16 mouse cellular contexts compared by ENCODE assay signal in the genomic region with DNA sequence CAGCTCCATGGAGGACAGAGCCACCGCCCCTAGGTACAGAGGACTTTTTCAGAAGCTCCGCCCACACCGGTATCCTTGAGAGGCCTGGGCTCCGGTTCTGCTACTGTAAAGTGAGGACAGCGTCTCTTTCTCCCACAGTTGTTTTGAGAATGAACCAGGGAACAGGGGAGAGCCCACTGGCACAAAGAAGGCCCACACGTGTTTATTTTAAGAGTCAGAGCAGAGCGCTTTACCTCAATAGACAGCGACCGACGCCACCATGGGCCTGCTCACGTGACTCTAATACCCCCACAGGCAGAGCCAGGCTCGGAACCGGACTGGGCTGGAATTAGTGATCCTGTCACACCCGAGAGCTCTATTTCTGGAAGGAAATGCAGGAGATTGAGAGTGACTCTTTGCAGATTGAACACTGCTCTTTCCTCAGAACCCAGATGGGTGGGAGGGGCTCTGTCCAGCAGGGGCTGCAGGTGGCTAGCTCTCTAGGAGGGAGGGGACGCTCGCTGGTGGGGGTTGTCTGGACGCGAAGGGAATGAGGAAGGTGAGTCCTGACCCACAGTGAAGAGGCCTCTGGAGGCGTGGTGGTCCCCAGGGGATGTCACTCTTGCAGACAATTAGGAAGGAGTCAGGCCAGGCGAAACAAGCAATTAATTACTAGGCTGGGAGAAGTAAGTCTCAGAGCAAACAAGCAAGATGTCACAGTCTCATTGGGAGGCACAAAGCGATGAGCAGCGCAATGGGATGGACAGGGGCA.
DNase-seq lines count a peak whose midpoint lies in the region; ATAC-seq lines count a peak whose summit lies in the region.
"Had no signal": no experiment of that assay in that cellular context is flagged by ENCODE, and none has a peak within 500 bp of the region (broad histone marks: within the 10 kb centered on the region; RNA-seq: fewer than 3 reads in every experiment).

No protein-coding gene starts in this region.

- H3K36me3 ChIP-seq in hindbrain, embryonic 11.5 days (ENCODE audit: control insufficient read depth, insufficient read depth, low read length) = no peaks in the 10 kb centered on the region
- no peaks in the 10 kb centered on the region for H3K36me3 ChIP-seq in hindbrain, embryonic 13.5 days
- H3K36me3 ChIP-seq: heart, embryonic 13.5 days; liver, embryonic 13.5 days had no signal

- no peak overlapping the region for H3K4me3 ChIP-seq in hindbrain, embryonic 11.5 days (ENCODE audit: low read depth, low read length)
- no peak overlapping the region for H3K4me3 ChIP-seq in hindbrain, embryonic 13.5 days
- H3K4me3 ChIP-seq: heart, embryonic 13.5 days; liver, embryonic 13.5 days; megakaryocyte, embryonic 14.5 days; myocyte had no signal

- no peaks in the 10 kb centered on the region for H3K27me3 ChIP-seq in hindbrain, embryonic 11.5 days (ENCODE audit: control insufficient read depth, insufficient read depth, low read length)
- H3K27me3 ChIP-seq in hindbrain, embryonic 13.5 days = peaks cover 17% of the 10 kb centered on the region
- H3K27me3 ChIP-seq: liver, embryonic 13.5 days; megakaryocyte, embryonic 14.5 days had no signal

- H3K9ac ChIP-seq in hindbrain, embryonic 11.5 days (ENCODE audit: low read depth, low read length) = no peak overlapping the region
- no peak overlapping the region; the same call in 1 of the 2 replicates for H3K9ac ChIP-seq in hindbrain, embryonic 13.5 days
- H3K9ac ChIP-seq: heart, embryonic 13.5 days; liver, embryonic 13.5 days had no signal

- DNase-seq in cerebellum, postnatal 14 days = peak; percentile 13 to 21
- peak; percentile 25 for DNase-seq in hindbrain, embryonic 11.5 days (ENCODE audit: low spot score)
- DNase-seq in right cerebral cortex, postnatal 14 days = peak; percentile 15
- no peak for DNase-seq in right cerebral cortex, postnatal 25 days
- no peak for DNase-seq in urinary bladder, postnatal 4 days (ENCODE audit: low spot score in 2 of 2)
- DNase-seq in cerebellum, adult 9-11 months = no peak
- DNase-seq: cerebellum, adult 2 months; kidney, adult 11 months; kidney, postnatal 14 days; liver, embryonic 13.5 days; lung, postnatal 10 days had no signal

- WGBS in hindbrain, embryonic 11.5 days = 51% methylated on average over 22 of the region's 22 CpGs
- 47% methylated on average over 22 of the region's 22 CpGs for WGBS in hindbrain, embryonic 13.5 days

- no peaks in the 10 kb centered on the region for H3K9me3 ChIP-seq in hindbrain, embryonic 11.5 days (ENCODE audit: control insufficient read depth, low read length)
- no peaks in the 10 kb centered on the region for H3K9me3 ChIP-seq in hindbrain, embryonic 13.5 days
- H3K9me3 ChIP-seq: heart, embryonic 13.5 days; megakaryocyte, embryonic 14.5 days had no signal

- H3K27ac ChIP-seq in hindbrain, embryonic 11.5 days (ENCODE audit: low read depth, low read length) = no peak overlapping the region
- H3K27ac ChIP-seq in hindbrain, embryonic 13.5 days = no peak overlapping the region
- H3K27ac ChIP-seq: heart, embryonic 13.5 days; liver, embryonic 13.5 days had no signal

- no peak overlapping the region for H3K4me2 ChIP-seq in hindbrain, embryonic 11.5 days (replicated peaks; ENCODE audit: low read depth, low read length)
- no peak overlapping the region for H3K4me2 ChIP-seq in hindbrain, embryonic 13.5 days
- H3K4me2 ChIP-seq: heart, embryonic 13.5 days; liver, embryonic 13.5 days had no signal

- no peaks in the 10 kb centered on the region for H3K4me1 ChIP-seq in hindbrain, embryonic 11.5 days (replicated peaks; ENCODE audit: control insufficient read depth, insufficient read depth, low read length)
- peaks cover 22% of the 10 kb centered on the region for H3K4me1 ChIP-seq in hindbrain, embryonic 13.5 days (replicated peaks)
- H3K4me1 ChIP-seq: heart, embryonic 13.5 days; liver, embryonic 13.5 days; megakaryocyte, embryonic 14.5 days had no signal

- ATAC-seq in cerebellum, adult (ENCODE audit: insufficient number of reproducible peaks, low FRiP score, low TSS enrichment) = no peak
- peak; percentile 66 for ATAC-seq in hindbrain, embryonic 11.5 days (ENCODE audit: low FRiP score)
- ATAC-seq in hindbrain, embryonic 13.5 days (ENCODE audit: low FRiP score) = no peak

Comparison
In these comparisons a context has a peak if more than half of its experiments do, and no peak if none do; other contexts are left out.
1. DNase-seq: peak in cerebellum, postnatal 14 days (2 of 2), hindbrain, embryonic 11.5 days (single experiment) and right cerebral cortex, postnatal 14 days (single experiment); none in right cerebral cortex, postnatal 25 days (single experiment), urinary bladder, postnatal 4 days (0 of 2) and cerebellum, adult 9-11 months (single experiment).